Mouse (Mus musculus) forebrain, postnatal 0 days (tissue): ENCODE data around the gene Prdm16. TPM values are rescaled to one million over a fixed set of nuclear protein-coding genes. Genes with fewer than 3 reads are reported as not detected.

Experiments used
- ATAC-seq: fragments of 200-750 bp; cut with Nextera tagmentation; 2 replicates; pipeline ENCODE4 v1.8.0; 2017; ENCODE audit warnings: mild to moderate bottlenecking, moderate library complexity
- DNase-seq: peaks from one replicate; pipeline ENCODE4 v3.0.0-alpha.2; 2015
- H3K27ac ChIP-seq: fragments of 300-500 bp; sonication (generic); 2 replicates; pipeline ENCODE4 v1.5.1; 2014; ENCODE audit warnings: low read depth, mild to moderate bottlenecking, antibody characterized with exemption, low read length, moderate library complexity, mixed read lengths
- H3K27me3 ChIP-seq: fragments of 300-500 bp; sonication (generic); 2 replicates; pipeline ENCODE4 v1.6.1; 2014; ENCODE audit warnings: mild to moderate bottlenecking, low read length, mixed read lengths; ENCODE audit not compliant: insufficient read depth
- H3K36me3 ChIP-seq: fragments of 300-500 bp; sonication (generic); 2 replicates; pipeline ENCODE4 v1.6.1; 2014; ENCODE audit warnings: mild to moderate bottlenecking, moderate library complexity; ENCODE audit not compliant: insufficient read depth
- H3K4me1 ChIP-seq: fragments of 300-500 bp; sonication (generic); 2 replicates; pipeline ENCODE4 v1.6.1; 2014; ENCODE audit warnings: antibody characterized with exemption; ENCODE audit not compliant: insufficient read depth
- H3K4me2 ChIP-seq: fragments of 300-500 bp; sonication (generic); 2 replicates; pipeline ENCODE4 v1.6.1; 2014; ENCODE audit warnings: low read depth, mild to moderate bottlenecking, moderate library complexity
- H3K4me3 ChIP-seq: fragments of 300-500 bp; sonication (generic); 2 replicates; pipeline ENCODE4 v1.5.1; 2014; ENCODE audit warnings: low read depth, low read length, mixed read lengths
- H3K9ac ChIP-seq: fragments of 300-500 bp; sonication (generic); 2 replicates; pipeline ENCODE4 v1.6.1; 2014; ENCODE audit warnings: mild to moderate bottlenecking
- H3K9me3 ChIP-seq: fragments of 300-500 bp; sonication (generic); 2 replicates; pipeline ENCODE4 v1.6.1; 2016; ENCODE audit warnings: low read length
- CTCF ChIP-seq: sonication (generic); IDR thresholded peaks from 2 replicates; pipeline ENCODE4 v1.5.1; 2016; ENCODE audit warnings: antibody characterized with exemption, control low read depth, low read depth
- WGBS: fragments of 180-500 bp; shearing (Covaris S2); extraction: QIAGEN DNeasy Blood & Tissue Kit; methylation state at CpG from one replicate; pipeline ENCODE4 v1.1.7; 2014; 5-methylcytosine and 5-hydroxymethylcytosine counted together
- polyA plus RNA-seq: library from polyadenylated mRNA; unstranded; fragments of >200 nt; fragmentation: Nextera tagmentation; extraction: Ambion mirVana; gene quantifications from 2 replicates; pipeline ENCODE4 v1.2.1, GENCODE M21; 2015
- total RNA-seq: library from RNA; depleted of rRNA; stranded (reverse); fragments of >200 nt; gene quantifications from 2 replicates; pipeline ENCODE4 v1.2.3, GENCODE M21; 2014

The Prdm16 gene
- total and polyA plus RNA-seq, 2 experiments from 2014 or later: 10.7 to 16.3 TPM

DNA sequence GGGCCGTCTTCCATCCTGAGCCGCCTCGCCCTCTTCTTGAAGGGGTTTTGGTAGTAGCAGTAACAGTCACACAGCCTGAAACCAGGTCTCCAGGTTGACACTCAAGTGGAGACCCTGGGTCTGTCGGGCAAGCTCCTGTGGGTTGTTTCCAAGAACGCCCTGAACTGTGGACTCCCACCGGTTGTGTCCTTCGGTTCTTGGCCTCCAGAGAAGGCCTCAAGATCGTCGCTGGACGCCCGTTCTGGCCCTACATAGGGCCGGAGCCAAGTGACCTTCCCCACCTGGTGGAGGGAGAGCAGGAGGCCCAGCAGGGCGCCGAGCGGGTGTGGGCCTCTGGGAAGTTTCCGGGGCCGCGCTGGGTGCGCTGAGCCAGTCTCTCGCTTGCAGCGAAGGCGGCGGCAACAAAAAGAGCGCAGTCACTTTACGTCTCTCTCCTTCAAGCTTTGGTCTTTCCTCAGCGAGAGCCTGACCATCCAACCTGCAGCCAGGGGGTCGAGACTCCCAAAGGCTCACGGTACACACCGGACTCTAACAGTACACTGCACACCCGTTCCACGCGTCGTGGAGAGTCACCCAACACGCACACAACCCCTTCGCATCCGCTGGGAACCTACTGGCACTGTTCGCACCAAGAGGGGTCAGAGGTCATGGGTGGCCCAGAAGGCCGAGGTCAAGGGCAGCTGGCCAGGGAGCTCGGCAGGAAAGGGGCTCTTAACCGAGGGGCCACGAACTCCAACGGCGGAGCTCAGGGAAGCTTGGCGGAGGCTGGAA is 2.0 kb downstream of the Prdm16 start:
- no peak for DNase-seq
- H3K4me2 ChIP-seq: peak overlapping the region; percentile 61
- H3K9me3 ChIP-seq: no peaks in the 10 kb centered on the region
- peak overlapping the region; percentile 46 for H3K4me3 ChIP-seq
- no peaks in the 10 kb centered on the region; the same call in 1 of the 2 replicates for H3K4me1 ChIP-seq
- H3K27me3 ChIP-seq: peaks cover 30% of the 10 kb centered on the region
- no peaks in the 10 kb centered on the region for H3K36me3 ChIP-seq
- no peak for TF ChIP-seq CTCF
- no peak for ATAC-seq
- WGBS: 8% methylated on average over 44 of the region's 44 CpGs
- H3K27ac ChIP-seq: peak overlapping the region; percentile 82; the same call in 1 of the 2 replicates
- H3K9ac ChIP-seq: peak overlapping the region; percentile 51

DNA sequence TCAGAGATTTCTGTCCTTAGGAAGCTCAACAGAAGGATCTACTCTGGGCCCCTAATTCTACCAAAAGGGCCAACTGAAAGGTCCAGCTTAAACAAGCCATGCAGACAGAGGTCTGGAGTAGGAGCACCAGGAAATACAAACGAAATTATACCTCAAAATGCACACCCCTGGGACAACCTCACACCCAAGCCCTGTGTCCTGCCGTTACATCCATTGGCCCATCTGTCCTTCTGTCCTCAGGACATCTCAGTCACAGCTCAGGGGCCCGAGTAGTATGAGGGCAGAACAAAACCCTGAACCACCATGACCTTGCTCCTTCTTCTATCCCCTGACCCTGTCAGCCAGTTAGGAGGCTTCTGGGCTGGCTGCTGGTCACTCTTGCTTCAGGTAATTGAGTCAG is 2.7 kb downstream of the Prdm16 start:
- no peak overlapping the region for H3K27ac ChIP-seq
- no peak for TF ChIP-seq CTCF
- DNase-seq (no peak), ATAC-seq (no peak)
- H3K27me3 ChIP-seq: peaks cover 24% of the 10 kb centered on the region
- H3K36me3 ChIP-seq: no peaks in the 10 kb centered on the region
- peak overlapping the region; percentile 51 for H3K9ac ChIP-seq
- H3K4me2 ChIP-seq: peak overlapping the region; percentile 61
- 35% methylated on average over 3 of the region's 3 CpGs for WGBS
- peak overlapping the region; percentile 46 for H3K4me3 ChIP-seq
- no peaks in the 10 kb centered on the region; the same call in 1 of the 2 replicates for H3K4me1 ChIP-seq
- no peaks in the 10 kb centered on the region for H3K9me3 ChIP-seq

DNA sequence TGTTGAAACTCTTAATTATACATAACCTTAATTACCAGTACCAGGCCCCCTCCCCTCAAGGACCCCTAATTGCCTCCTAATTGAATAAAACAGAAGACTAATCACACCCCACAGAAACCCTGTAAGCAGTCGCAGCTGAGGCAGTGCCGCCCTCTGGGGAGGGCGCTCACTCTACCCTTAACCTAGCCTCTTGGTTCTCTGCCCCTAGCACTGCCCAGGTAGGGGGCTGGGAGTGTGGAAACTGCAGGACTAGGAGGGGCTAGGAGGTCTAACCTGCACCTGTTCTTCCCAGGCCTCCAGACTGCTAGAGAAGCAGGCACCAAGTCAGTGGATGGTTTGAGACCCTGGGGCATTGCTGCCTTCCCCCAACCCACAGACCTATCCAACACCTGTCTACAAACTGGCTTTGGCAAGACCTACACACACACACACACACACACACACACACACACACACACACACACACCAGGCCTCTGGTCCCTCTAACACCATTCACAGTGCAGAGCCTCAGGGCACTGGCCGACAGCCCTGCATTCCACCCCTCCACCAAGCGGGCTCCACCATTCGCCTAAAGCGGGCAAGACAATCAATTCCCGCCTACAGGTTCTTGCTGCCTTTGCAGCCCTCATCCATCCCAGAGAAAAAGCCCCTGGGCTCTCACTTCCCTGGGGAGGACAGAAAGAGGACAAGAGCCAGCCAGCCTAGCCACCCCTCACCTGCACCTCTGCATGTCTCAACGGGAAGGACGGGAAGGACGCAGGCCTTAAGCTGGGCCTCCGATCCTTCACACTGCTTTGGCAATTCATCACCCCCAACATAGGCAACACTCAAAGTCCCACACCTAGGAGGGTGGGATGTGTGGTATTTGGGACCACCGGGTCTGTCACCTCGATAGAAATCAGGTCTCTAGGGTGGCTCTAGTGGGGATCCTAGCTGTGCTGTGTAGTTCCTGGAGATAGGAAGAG is 3.6 kb downstream of the Prdm16 start:
- H3K4me2 ChIP-seq: peak overlapping the region; percentile 61
- H3K27ac ChIP-seq: peak overlapping the region; percentile 35; the same call in 1 of the 2 replicates
- peak overlapping the region; percentile 46 for H3K4me3 ChIP-seq
- WGBS: 37% methylated on average over 14 of the region's 14 CpGs
- no peaks in the 10 kb centered on the region for H3K9me3 ChIP-seq
- DNase-seq (no peak), ATAC-seq (no peak)
- no peaks in the 10 kb centered on the region for H3K36me3 ChIP-seq
- no peaks in the 10 kb centered on the region; the same call in 1 of the 2 replicates for H3K4me1 ChIP-seq
- no peak for TF ChIP-seq CTCF
- H3K27me3 ChIP-seq: peaks cover 18% of the 10 kb centered on the region
- peak overlapping the region; percentile 51 for H3K9ac ChIP-seq

DNA sequence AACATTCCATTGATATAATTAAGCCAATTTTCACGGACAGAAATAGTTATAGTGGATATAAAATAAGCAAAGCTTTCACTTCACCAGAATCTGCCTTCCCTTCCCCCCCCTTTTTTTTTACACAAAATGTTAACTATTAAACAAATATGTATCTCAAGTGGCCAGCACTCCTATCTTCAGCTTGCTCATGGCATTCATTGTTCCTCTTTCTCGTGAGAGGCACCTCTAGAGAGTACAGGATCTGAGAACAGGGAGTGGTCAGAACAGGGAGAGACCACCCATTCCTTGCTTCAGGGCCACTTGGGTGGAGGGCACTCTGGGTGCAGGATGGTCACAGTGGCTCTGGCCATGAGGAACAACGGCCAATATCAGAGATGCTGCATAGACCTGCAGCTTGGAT is 5.9 kb downstream of the Prdm16 start:
- whole genome bisulfite sequencing: 48% methylated on average over 3 of the region's 3 CpGs
- peak overlapping the region; percentile 61; the same call in 1 of the 2 replicates for H3K4me2 ChIP-seq
- peaks cover 13% of the 10 kb centered on the region for H3K27me3 ChIP-seq
- peaks cover 9% of the 10 kb centered on the region; the same call in 1 of the 2 replicates for H3K4me1 ChIP-seq
- no peak for TF ChIP-seq CTCF
- no peak overlapping the region for H3K27ac ChIP-seq
- H3K9me3 ChIP-seq: no peaks in the 10 kb centered on the region
- H3K9ac ChIP-seq: no peak overlapping the region
- no peaks in the 10 kb centered on the region for H3K36me3 ChIP-seq
- DNase-seq: no peak
- no peak overlapping the region for H3K4me3 ChIP-seq
- ATAC-seq: no peak

DNA sequence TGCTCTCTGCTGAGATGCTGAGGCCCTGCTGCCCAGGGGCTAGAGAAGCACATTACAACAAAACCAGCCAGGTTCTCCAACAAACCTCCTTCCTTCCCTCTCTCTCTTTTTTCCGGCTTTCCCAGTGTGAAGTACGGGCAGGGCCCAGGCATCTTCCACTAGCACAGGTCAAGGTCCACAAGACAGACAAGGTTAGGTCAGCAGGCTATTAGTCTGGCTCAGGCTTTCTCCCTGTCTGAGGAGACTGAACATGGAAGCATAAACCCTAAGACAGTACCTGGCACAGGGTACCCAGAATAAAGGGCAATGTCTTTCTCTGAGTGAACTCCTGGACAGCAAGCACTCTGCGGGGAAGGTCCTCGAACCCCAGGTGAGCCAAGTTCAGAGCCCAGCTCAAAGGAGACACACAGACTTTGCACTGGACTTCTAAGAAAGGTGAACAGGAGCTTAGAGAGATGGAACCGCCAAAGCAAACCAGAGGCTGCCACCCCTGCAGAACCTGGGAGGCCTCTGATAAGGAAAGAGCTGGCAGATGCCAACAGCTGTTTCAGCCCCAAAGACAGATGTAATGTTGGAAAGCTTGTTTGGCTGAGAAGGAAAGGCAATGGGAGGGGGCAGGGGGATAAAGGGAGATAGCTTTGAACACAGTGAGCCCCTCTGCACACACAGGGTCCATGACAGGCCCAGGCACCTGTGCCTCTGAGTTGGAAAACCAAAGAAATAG is 9.1 kb downstream of the Prdm16 start:
- H3K9me3 ChIP-seq: no peaks in the 10 kb centered on the region
- H3K4me1 ChIP-seq: peaks cover 13% of the 10 kb centered on the region; the same call in 1 of the 2 replicates
- no peaks in the 10 kb centered on the region; the same call in 1 of the 2 replicates for H3K27me3 ChIP-seq
- H3K9ac ChIP-seq: no peak overlapping the region
- ATAC-seq: no peak
- TF ChIP-seq CTCF: no peak
- H3K36me3 ChIP-seq: no peaks in the 10 kb centered on the region
- no peak for DNase-seq
- WGBS: 73% methylated on average over 5 of the region's 5 CpGs
- H3K27ac ChIP-seq: no peak overlapping the region
- no peak overlapping the region for H3K4me2 ChIP-seq
- no peak overlapping the region for H3K4me3 ChIP-seq

DNA sequence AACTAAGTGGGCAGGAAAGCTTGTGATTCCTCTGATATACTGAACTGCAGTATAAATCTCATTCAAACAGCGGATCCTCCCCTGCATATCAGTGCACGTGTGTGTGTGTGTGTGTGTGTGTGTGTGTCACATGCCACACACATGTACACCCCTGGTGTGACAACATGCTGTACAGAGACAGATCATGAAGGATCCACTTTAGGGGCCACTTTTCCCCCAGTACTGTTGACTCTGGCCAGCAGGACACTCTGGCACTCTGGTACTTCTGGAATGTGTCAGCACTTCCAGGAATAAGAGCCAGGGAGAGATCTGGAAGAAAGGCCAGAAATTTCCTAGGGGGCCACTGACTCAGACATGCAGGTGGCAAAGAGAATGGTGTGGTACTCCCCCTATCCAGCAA is 10.4 kb downstream of the Prdm16 start:
- Histone ChIP-seq H3K36me3 (no peaks in the 10 kb centered on the region), H3K9ac (no peak overlapping the region), H3K27ac (no peak overlapping the region), H3K27me3 (no peaks in the 10 kb centered on the region; the same call in 1 of the 2 replicates), H3K4me1 (peaks cover 13% of the 10 kb centered on the region; the same call in 1 of the 2 replicates), H3K4me3 (no peak overlapping the region), H3K9me3 (no peaks in the 10 kb centered on the region), H3K4me2 (no peak overlapping the region)
- 82% methylated on average over 2 of the region's 2 CpGs for WGBS
- TF ChIP-seq CTCF: no peak
- no peak for ATAC-seq
- no peak for DNase-seq
